Mouse (Mus musculus): ENCODE measurements around the gene Ugt1a6b.
"Not testable (repeated sequence)": the region's sequence is repeated elsewhere in the genome, so short reads cannot be mapped to it uniquely, and the experiment has no call there.

- TF ChIP-seq CTCF (IDR thresholded peaks at IDR 0.05; ENCODE audit: insufficient read depth, low read length); POLR2A (IDR thresholded peaks at IDR 0.05; ENCODE audit: borderline replicate concordance, extremely low read depth, low read depth, low read length): not testable (repeated sequence)
Observed at GRCm38 (mm10) chr1:88103019-88103418, at the start of gene Ugt1a6b.
